Mouse (Mus musculus) ES-E14 (cell line): ENCODE measurements around the gene Gm3646.

Source experiments
- MAFK ChIP-seq: IDR thresholded peaks from 2 replicates; pipeline ENCODE4 v1.6.1; 2014; ENCODE audit warnings: mild to moderate bottlenecking, low read depth, low read length, inconsistent platforms; ENCODE audit not compliant: insufficient read depth
- ZC3H11A ChIP-seq: IDR thresholded peaks from 2 replicates; pipeline ENCODE4 v1.6.1; 2012; ENCODE audit warnings: low read depth, mild to moderate bottlenecking, inconsistent platforms, low read length, borderline replicate concordance

DNA sequence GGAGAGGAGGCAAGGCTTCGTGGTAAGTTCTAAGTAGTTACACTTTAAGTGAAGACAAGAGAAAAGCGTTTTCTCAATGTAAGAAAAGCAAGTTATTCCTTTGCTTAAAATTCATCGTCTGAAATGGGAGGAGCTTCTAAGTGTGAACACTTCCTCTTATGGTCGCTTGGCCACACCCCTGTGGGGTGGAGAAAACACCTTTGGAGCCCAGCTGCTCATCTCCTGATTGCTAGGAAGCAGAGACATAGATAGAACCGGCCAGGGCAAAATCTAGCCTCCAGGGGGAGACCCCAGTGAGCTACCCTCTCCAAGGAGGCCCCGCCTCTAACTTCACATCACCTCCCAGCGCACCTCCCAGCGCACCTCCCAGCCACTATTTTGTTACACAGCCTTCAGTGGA, 34.7 kb upstream of the Gm3646 start:
- no peak for TF ChIP-seq MAFK
- no peak for TF ChIP-seq ZC3H11A
